Mouse (Mus musculus): ENCODE results near the gene Akt1. TPM values are rescaled to one million over a fixed set of nuclear protein-coding genes. Genes with fewer than 3 reads are reported as not detected.

Akt1 gene
- polyA plus RNA-seq, 1 experiment from 2014 or later = 57.1 TPM

GRCm38 (mm10) chr12:112644855-112645506, 29.7 kb downstream of the Akt1 start:
- H3K9me3 ChIP-seq = no peaks in the 10 kb centered on the region
- H3K4me1 ChIP-seq = peaks cover 18% of the 10 kb centered on the region
- H3K4me3 ChIP-seq = peak overlapping the region; percentile 89
- peak overlapping the region; percentile 93 for H3K27ac ChIP-seq
- H3K27me3 ChIP-seq (ENCODE audit: insufficient read depth, poor library complexity, severe bottlenecking) = no peaks in the 10 kb centered on the region
- DNase-seq (ENCODE audit: low spot score) = peak; percentile 81
- H3K36me3 ChIP-seq = peaks cover 35% of the 10 kb centered on the region
- WGBS = under 1% methylated on average over 75 of the region's 75 CpGs

DNA sequence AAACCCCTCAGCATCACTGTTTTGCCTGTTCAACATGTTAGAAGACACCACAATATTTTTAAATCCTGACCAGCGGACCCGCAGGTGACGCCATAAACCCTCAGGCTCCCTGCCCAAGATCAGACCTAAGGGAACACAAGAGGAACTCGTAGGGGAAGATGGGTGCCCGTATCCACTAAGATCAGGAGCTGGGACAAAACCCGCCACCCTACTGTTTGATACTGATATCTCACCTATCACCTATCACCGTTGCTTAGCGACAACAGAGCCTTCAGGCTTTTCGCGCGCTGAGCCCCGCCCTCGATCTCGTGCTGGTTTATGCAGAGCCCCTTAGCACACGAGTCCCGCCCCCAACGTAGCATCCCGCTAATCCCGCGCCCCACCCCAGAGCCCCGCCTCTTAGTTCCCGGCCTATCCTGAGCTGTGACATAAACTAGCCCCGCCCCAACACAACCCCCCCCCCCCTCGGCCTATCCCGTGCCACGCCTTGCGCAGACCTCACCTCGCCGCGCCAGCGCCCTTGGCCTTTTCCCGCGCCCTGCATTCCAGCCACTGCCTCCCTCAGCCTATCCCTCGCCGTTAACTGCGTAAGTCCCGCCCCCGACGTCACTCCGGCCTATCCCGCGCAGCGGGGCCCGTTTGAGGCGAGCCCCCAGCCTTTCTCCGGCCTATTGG, 30.4 kb downstream of the Akt1 start, which contains the start of gene Siva1:
Gene Siva1, plus strand, starts transcription at position 500 of the 675 bp plus-strand sequence.
- peak; percentile 100 for DNase-seq (ENCODE audit: low spot score)
- H3K27ac ChIP-seq = peak within 1 kb of the TSS; percentile 93
- WGBS = 2% methylated on average over 46 of the region's 46 CpGs
- peaks cover 35% of the 10 kb centered on the region for H3K36me3 ChIP-seq
- no peaks in the 10 kb centered on the region for H3K27me3 ChIP-seq (ENCODE audit: insufficient read depth, poor library complexity, severe bottlenecking)
- peak within 1 kb of the TSS; percentile 89 for H3K4me3 ChIP-seq
- no peaks in the 10 kb centered on the region for H3K9me3 ChIP-seq
- peaks cover 22% of the 10 kb centered on the region for H3K4me1 ChIP-seq

- peaks cover 32% of the 10 kb centered on the region for H3K36me3 ChIP-seq
- no peak overlapping the region for H3K27ac ChIP-seq
- H3K4me3 ChIP-seq = no peak overlapping the region
- 88% methylated on average over 6 of the region's 6 CpGs for WGBS
- DNase-seq (ENCODE audit: low spot score) = no peak
- no peaks in the 10 kb centered on the region for H3K9me3 ChIP-seq
- no peaks in the 10 kb centered on the region for H3K27me3 ChIP-seq (ENCODE audit: insufficient read depth, poor library complexity, severe bottlenecking)
- peaks cover 22% of the 10 kb centered on the region for H3K4me1 ChIP-seq
Observed at GRCm38 (mm10) chr12:112643126-112643525, 31.6 kb downstream of the Akt1 start.

GRCm38 (mm10) chr12:112639526-112639925, 35.2 kb downstream of the Akt1 start:
- no peaks in the 10 kb centered on the region for H3K9me3 ChIP-seq
- no peak overlapping the region for H3K27ac ChIP-seq
- peaks cover 40% of the 10 kb centered on the region for H3K36me3 ChIP-seq
- H3K4me3 ChIP-seq = no peak overlapping the region
- no peaks in the 10 kb centered on the region for H3K27me3 ChIP-seq (ENCODE audit: insufficient read depth, poor library complexity, severe bottlenecking)
- WGBS = 85% methylated on average over 10 of the region's 10 CpGs
- H3K4me1 ChIP-seq = peaks cover 4% of the 10 kb centered on the region; the same call in 1 of the 2 replicates
- DNase-seq (ENCODE audit: low spot score) = no peak

DNA sequence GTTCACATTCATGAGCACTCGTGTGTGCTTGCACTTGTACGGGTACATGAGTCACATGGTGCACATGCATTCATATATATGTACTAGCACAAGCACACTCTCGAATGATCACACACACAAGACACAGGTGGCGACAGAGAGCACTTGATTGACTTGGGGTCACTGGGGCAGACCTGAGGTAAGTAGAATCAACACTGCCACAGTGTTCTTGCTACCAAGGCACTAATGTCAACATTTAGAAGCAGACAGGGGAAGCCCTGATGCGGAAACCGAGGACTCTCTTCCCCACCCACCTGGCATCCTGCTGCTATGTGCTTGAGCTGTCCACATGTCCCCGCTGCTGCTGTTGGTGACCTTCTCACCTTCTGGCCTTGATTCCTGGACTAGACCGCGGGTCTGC, 41.0 kb downstream of the Akt1 start:
- Histone ChIP-seq H3K4me3 (no peak overlapping the region), H3K36me3 (peaks cover 41% of the 10 kb centered on the region), H3K9me3 (no peaks in the 10 kb centered on the region), H3K4me1 (peaks cover 46% of the 10 kb centered on the region), H3K27ac (no peak overlapping the region), H3K27me3 (ENCODE audit: insufficient read depth, poor library complexity, severe bottlenecking) (peaks cover 3% of the 10 kb centered on the region; the same call in 1 of the 2 replicates)
- no peak for DNase-seq (ENCODE audit: low spot score)
- 61% methylated on average over 9 of the region's 9 CpGs for WGBS

- H3K4me1 ChIP-seq = peaks cover 54% of the 10 kb centered on the region
- DNase-seq (ENCODE audit: low spot score) = no peak
- H3K4me3 ChIP-seq = no peak overlapping the region
- H3K9me3 ChIP-seq = no peaks in the 10 kb centered on the region
- H3K27me3 ChIP-seq (ENCODE audit: insufficient read depth, poor library complexity, severe bottlenecking) = peaks cover 3% of the 10 kb centered on the region; the same call in 1 of the 2 replicates
- WGBS = 68% methylated on average over 5 of the region's 5 CpGs
- H3K27ac ChIP-seq = peak overlapping the region; percentile 56; the same call in 1 of the 2 replicates
- peaks cover 37% of the 10 kb centered on the region for H3K36me3 ChIP-seq
Observed at GRCm38 (mm10) chr12:112632907-112633306, 41.8 kb downstream of the Akt1 start.

DNA sequence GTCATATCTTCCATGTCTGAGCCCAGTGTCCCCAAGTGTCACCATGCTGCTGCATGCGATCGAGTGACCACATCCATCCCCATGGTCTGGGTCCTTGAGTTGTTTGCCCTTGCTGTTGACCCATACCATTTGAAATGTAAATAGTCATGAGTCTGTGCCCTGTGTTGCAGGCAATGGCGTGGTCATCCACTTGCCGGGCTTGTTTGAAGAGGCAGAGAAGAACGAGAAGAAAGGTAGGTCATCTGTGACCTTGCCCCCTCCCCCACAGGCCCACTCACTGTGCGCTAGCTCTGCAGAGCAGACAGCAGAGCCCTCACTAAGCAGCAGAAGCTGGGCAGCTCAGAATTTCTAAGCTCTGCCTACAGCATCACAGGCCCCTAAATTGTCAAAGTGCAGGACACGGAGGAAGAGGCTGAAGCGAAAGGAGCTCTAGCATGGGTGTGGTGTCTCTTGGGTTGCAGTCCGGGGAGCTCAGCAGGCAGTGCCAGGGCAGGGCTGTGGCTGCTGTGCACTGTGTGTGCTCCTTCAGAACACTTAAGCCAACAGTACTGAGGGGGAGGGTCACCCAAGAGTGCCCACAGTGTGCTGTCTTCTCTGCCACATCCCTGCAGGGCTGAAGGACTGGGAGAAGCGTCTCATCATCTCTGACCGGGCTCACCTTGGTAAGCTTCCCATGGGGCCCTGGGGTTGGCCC, 42.5 kb downstream of the Akt1 start:
- 73% methylated on average over 11 of the region's 11 CpGs for WGBS
- Histone ChIP-seq H3K9me3 (no peaks in the 10 kb centered on the region), H3K27me3 (ENCODE audit: insufficient read depth, poor library complexity, severe bottlenecking) (peaks cover 3% of the 10 kb centered on the region; the same call in 1 of the 2 replicates), H3K27ac (peak overlapping the region; percentile 56), H3K36me3 (peaks cover 37% of the 10 kb centered on the region), H3K4me1 (peaks cover 60% of the 10 kb centered on the region), H3K4me3 (no peak overlapping the region)
- no peak for DNase-seq (ENCODE audit: low spot score)

DNA sequence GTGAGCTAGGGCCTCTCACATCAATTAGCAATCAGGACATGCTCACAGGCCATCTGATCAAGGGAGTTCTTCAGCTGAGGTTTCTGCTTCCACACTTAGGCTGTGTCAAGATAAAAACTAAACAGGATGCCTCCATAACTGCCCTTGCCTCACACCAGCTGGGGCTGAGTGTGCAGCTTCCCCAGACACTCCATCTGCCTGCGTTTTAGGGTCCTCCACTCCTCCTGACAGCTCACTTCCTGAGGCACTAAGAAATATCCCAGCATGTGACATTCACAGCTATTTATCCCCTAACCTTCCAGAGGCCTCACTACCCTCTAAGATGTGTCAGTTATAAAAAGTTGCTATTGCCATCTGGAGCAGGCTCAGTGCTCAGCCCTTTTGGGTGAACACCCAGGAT, 43.2 kb downstream of the Akt1 start:
- Histone ChIP-seq H3K36me3 (peaks cover 33% of the 10 kb centered on the region), H3K27ac (peak overlapping the region; percentile 49; the same call in 1 of the 2 replicates), H3K4me1 (peaks cover 67% of the 10 kb centered on the region), H3K27me3 (ENCODE audit: insufficient read depth, poor library complexity, severe bottlenecking) (peaks cover 3% of the 10 kb centered on the region; the same call in 1 of the 2 replicates), H3K9me3 (no peaks in the 10 kb centered on the region), H3K4me3 (no peak overlapping the region)
- 12% methylated on average over 1 of the region's 1 CpGs for WGBS
- DNase-seq (ENCODE audit: low spot score) = no peak

DNA sequence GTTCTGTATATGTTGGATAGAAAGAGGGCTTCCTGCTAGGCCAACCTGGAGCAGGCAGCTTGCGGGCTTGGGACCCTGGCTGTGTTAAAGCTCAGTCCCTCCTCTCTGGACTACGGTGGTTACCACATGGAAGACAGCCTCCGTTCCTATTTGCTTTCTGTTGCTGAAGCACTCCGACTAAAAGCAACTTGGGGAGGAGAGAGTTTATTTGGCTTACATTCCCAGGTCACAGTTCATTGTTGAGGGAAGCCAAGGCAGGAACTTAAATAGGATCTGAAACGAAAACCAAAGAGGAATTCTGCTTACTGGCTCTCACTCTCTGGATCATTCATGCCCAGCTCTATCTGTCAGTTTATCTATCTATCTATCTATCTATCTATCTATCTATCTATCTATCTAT, 43.9 kb downstream of the Akt1 start:
- Histone ChIP-seq H3K9me3 (no peaks in the 10 kb centered on the region), H3K4me1 (peaks cover 73% of the 10 kb centered on the region), H3K27me3 (ENCODE audit: insufficient read depth, poor library complexity, severe bottlenecking) (peaks cover 3% of the 10 kb centered on the region; the same call in 1 of the 2 replicates), H3K4me3 (no peak overlapping the region), H3K36me3 (peaks cover 27% of the 10 kb centered on the region), H3K27ac (no peak overlapping the region)
- no peak for DNase-seq (ENCODE audit: low spot score)
- WGBS = 76% methylated on average over 5 of the region's 5 CpGs

DNA sequence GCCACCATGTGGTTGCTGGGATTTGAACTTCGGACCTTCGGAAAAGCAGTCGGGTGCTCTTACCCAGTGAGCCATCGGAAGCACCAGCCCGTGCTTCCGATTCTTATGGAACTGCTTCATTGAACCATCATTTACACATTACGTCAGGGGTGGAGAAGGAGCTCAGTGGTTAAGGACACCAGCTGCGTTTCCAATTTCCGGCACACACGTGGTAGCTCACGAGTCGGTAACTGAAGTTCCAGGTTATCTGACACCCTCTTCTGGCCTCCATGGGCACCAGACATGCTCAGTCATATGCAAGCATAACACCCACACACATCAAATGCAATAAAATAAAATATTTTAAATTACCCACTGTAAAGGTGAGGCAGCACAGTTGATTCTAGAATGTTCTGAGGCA, 44.7 kb downstream of the Akt1 start:
- peaks cover 3% of the 10 kb centered on the region; the same call in 1 of the 2 replicates for H3K27me3 ChIP-seq (ENCODE audit: insufficient read depth, poor library complexity, severe bottlenecking)
- H3K4me1 ChIP-seq = peaks cover 80% of the 10 kb centered on the region
- H3K27ac ChIP-seq = no peak overlapping the region
- no peaks in the 10 kb centered on the region for H3K9me3 ChIP-seq
- DNase-seq (ENCODE audit: low spot score) = no peak
- H3K4me3 ChIP-seq = no peak overlapping the region
- H3K36me3 ChIP-seq = peaks cover 21% of the 10 kb centered on the region
- WGBS = 90% methylated on average over 12 of the region's 12 CpGs

DNA sequence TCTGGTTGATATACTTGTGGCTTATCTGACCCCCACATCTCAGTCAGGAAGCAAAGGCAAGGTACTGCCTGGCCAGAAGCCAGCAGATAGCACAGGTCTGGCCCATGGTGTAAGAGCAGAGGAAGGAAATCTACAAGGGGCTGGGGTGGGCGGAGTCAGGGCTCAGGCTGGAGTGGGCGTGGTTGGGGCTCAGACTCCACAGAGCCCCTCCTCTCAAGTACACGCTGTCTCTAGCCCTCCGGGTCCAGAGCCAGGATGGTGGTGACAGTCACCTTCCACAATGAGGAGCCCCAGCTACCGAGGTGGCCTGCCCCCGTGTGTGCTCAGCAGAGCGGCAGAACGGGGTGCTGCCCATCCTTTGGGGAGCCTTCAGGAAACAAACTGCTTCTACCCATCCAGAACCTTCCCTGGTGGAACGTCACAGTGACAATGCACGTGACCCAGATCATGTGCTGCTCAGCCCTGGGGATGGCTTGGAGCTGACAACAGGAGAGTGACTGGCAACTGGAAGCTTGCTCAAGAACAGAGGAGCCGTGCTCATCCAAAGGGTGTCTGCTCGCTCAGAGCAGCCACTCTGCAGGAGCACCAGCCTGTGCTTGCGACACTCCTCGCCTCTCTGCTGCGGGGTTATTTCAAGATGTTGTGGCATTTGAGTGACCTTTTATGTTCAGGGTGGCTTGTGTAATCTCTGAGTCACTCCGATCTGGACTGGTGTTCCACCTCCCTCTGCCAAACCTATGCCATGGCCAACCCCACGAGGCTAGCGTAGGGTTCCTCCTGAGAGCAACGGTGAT, 45.6 kb downstream of the Akt1 start:
- 22% methylated on average over 19 of the region's 19 CpGs for WGBS
- Histone ChIP-seq H3K9me3 (no peaks in the 10 kb centered on the region), H3K4me1 (peaks cover 82% of the 10 kb centered on the region), H3K27me3 (ENCODE audit: insufficient read depth, poor library complexity, severe bottlenecking) (no peaks in the 10 kb centered on the region), H3K27ac (peak overlapping the region; percentile 80), H3K36me3 (peaks cover 14% of the 10 kb centered on the region), H3K4me3 (peak overlapping the region; percentile 51)
- peak; percentile 91 for DNase-seq (ENCODE audit: low spot score)

- Histone ChIP-seq H3K36me3 (peaks cover 6% of the 10 kb centered on the region; the same call in 1 of the 2 replicates), H3K4me1 (peaks cover 84% of the 10 kb centered on the region), H3K27me3 (ENCODE audit: insufficient read depth, poor library complexity, severe bottlenecking) (no peaks in the 10 kb centered on the region), H3K27ac (peak overlapping the region; percentile 77; the same call in 1 of the 2 replicates), H3K4me3 (no peak overlapping the region), H3K9me3 (no peaks in the 10 kb centered on the region)
- 89% methylated on average over 6 of the region's 6 CpGs for WGBS
- no peak for DNase-seq (ENCODE audit: low spot score)
Observed at GRCm38 (mm10) chr12:112628197-112628596, 46.5 kb downstream of the Akt1 start.

All from heart, embryonic 10.5 days (tissue).